Mouse (Mus musculus) brain, embryonic 14.5 days (tissue): Measurements from ENCODE around the gene Ubash3b.

Experiments
- CTCF ChIP-seq: fragments of 200-500 bp; IDR thresholded peaks from 2 replicates; pipeline ENCODE4 v1.5.1; 2012; ENCODE audit warnings: inconsistent platforms, mild to moderate bottlenecking, moderate library complexity, borderline replicate concordance; ENCODE audit not compliant: insufficient read depth, insufficient read length; ENCODE audit errors: extremely low read depth
- POLR2A ChIP-seq: fragments of 200-500 bp; IDR thresholded peaks from 2 replicates; pipeline ENCODE4 v1.6.1; 2012; ENCODE audit warnings: mild to moderate bottlenecking, inconsistent platforms, borderline replicate concordance; ENCODE audit not compliant: poor library complexity, insufficient read depth, insufficient read length, severe bottlenecking; ENCODE audit errors: extremely low read depth

DNA sequence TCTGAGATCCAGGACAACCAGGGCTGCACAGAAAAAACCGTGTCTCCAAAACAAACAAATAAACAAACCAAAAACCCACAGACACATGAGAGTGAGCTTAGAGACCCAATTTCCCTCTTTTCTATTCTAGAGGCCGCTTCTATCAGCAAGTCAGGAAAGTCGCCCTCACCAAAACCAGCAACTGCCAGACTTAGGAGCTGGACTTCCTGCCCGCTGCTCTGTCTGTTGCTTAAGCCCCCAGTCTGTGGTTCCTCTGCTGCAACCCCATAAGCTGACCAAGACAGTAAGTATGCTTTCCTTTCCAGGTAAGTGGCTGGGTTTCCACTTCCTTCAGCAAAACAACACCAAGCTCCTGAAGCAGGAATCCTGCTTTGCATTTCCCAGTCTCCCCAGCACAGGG, 26.6 kb downstream of the Ubash3b start:
- TF ChIP-seq POLR2A (no peak), CTCF (no peak)
